Mouse (Mus musculus) forebrain, embryonic 16.5 days (tissue): ENCODE results near the gene Tmem38b. TPM values are rescaled to one million over a fixed set of nuclear protein-coding genes. Genes with fewer than 3 reads are reported as not detected.

Experiments used
- ATAC-seq: fragments of 200-750 bp; cut with Nextera tagmentation; 2 replicates; pipeline ENCODE4 v1.8.0; 2017; ENCODE audit warnings: mild to moderate bottlenecking, moderate library complexity
- H3K27ac ChIP-seq: fragments of 300-500 bp; sonication (generic); 2 replicates; pipeline ENCODE4 v1.5.1; 2014; ENCODE audit warnings: low read length, control low read depth
- H3K27me3 ChIP-seq: fragments of 300-500 bp; sonication (generic); replicated peaks from 2 replicates; pipeline ENCODE4 v1.6.1; 2014; ENCODE audit warnings: low read length; ENCODE audit not compliant: control insufficient read depth, insufficient read depth
- H3K36me3 ChIP-seq: fragments of 300-500 bp; sonication (generic); 2 replicates; pipeline ENCODE4 v1.6.1; 2014; ENCODE audit not compliant: control insufficient read depth, insufficient read depth
- H3K4me1 ChIP-seq: fragments of 300-500 bp; sonication (generic); replicated peaks from 2 replicates; pipeline ENCODE4 v1.6.1; 2014; ENCODE audit warnings: low read length; ENCODE audit not compliant: control insufficient read depth, insufficient read depth
- H3K4me2 ChIP-seq: fragments of 300-500 bp; sonication (generic); 2 replicates; pipeline ENCODE4 v1.6.1; 2014; ENCODE audit warnings: mild to moderate bottlenecking, low read length, control low read depth
- H3K4me3 ChIP-seq: fragments of 300-500 bp; sonication (generic); replicated peaks from 2 replicates; pipeline ENCODE4 v1.5.1; 2014; ENCODE audit warnings: mild to moderate bottlenecking, low read length, control low read depth
- H3K9ac ChIP-seq: fragments of 300-500 bp; sonication (generic); replicated peaks from 2 replicates; pipeline ENCODE4 v1.6.1; 2014; ENCODE audit warnings: low read depth, low read length, control low read depth
- H3K9me3 ChIP-seq: fragments of 300-500 bp; sonication (generic); 2 replicates; pipeline ENCODE4 v1.6.1; 2016; ENCODE audit warnings: low read length; ENCODE audit not compliant: control insufficient read depth
- WGBS: fragments of 180-500 bp; shearing (Covaris S2); extraction: QIAGEN DNeasy Blood & Tissue Kit; methylation state at CpG from one replicate; pipeline ENCODE4 v1.1.7; 2014; 5-methylcytosine and 5-hydroxymethylcytosine counted together
- polyA plus RNA-seq: library from polyadenylated mRNA; unstranded; fragments of >200 nt; fragmentation: Nextera tagmentation; extraction: Ambion mirVana; gene quantifications from 2 replicates; pipeline ENCODE4 v1.2.1, GENCODE M21; 2015

Gene Tmem38b
- 6.8 and 8.0 TPM in 2 replicates for polyA plus RNA-seq

- Histone ChIP-seq H3K4me3 (peak within 1 kb of the TSS; percentile 98), H3K36me3 (no peaks in the 10 kb centered on the region), H3K9me3 (no peaks in the 10 kb centered on the region), H3K9ac (peak within 1 kb of the TSS; percentile 88), H3K4me2 (peak within 1 kb of the TSS; percentile 81), H3K4me1 (peaks cover 5% of the 10 kb centered on the region; the same call in 1 of the 2 replicates), H3K27me3 (no peaks in the 10 kb centered on the region), H3K27ac (peak within 1 kb of the TSS; percentile 50; the same call in 1 of the 2 replicates)
- peak; percentile 89 for ATAC-seq
- WGBS, result under 1% methylated on average over 53 of the region's 55 CpGs
These were observed at the start of gene Tmem38b for GRCm38 (mm10) chr4:53825821-53826605. Gene Tmem38b, plus strand, starts transcription at chr4:53826045.

- no peaks in the 10 kb centered on the region for H3K36me3 ChIP-seq
- H3K27me3 ChIP-seq, result peaks cover 12% of the 10 kb centered on the region
- WGBS, result 33% methylated on average over 4 of the region's 4 CpGs
- peaks cover 2% of the 10 kb centered on the region; the same call in 1 of the 2 replicates for H3K9me3 ChIP-seq
- H3K27ac ChIP-seq, result no peak overlapping the region
- H3K4me3 ChIP-seq, result no peak overlapping the region
- H3K4me1 ChIP-seq, result peaks cover 11% of the 10 kb centered on the region
- no peak overlapping the region for H3K4me2 ChIP-seq
- H3K9ac ChIP-seq, result no peak overlapping the region
- no peak for ATAC-seq
These were observed 44.4 kb upstream of the Tmem38b start for GRCm38 (mm10) chr4:53781396-53781795.

- H3K27ac ChIP-seq, result no peak overlapping the region
- 9% methylated on average over 14 of the region's 14 CpGs for WGBS
- no peaks in the 10 kb centered on the region for H3K9me3 ChIP-seq
- H3K4me3 ChIP-seq, result no peak overlapping the region
- H3K36me3 ChIP-seq, result no peaks in the 10 kb centered on the region
- peaks cover 11% of the 10 kb centered on the region for H3K4me1 ChIP-seq
- no peak for ATAC-seq
- peaks cover 4% of the 10 kb centered on the region for H3K27me3 ChIP-seq
- H3K9ac ChIP-seq, result no peak overlapping the region
- H3K4me2 ChIP-seq, result no peak overlapping the region
These were observed 43.4 kb upstream of the Tmem38b start for GRCm38 (mm10) chr4:53782216-53783070.

- Histone ChIP-seq H3K4me2 (no peak overlapping the region), H3K27ac (no peak overlapping the region), H3K9ac (no peak overlapping the region), H3K27me3 (no peaks in the 10 kb centered on the region), H3K4me3 (no peak overlapping the region), H3K4me1 (no peaks in the 10 kb centered on the region), H3K36me3 (no peaks in the 10 kb centered on the region), H3K9me3 (no peaks in the 10 kb centered on the region)
- no peak for ATAC-seq
- 86% methylated on average over 15 of the region's 15 CpGs for WGBS
These were observed 40.0 kb upstream of the Tmem38b start for GRCm38 (mm10) chr4:53785746-53786398.

- no peak overlapping the region for H3K27ac ChIP-seq
- no peaks in the 10 kb centered on the region for H3K27me3 ChIP-seq
- no peak overlapping the region for H3K4me2 ChIP-seq
- no peak for ATAC-seq
- no peaks in the 10 kb centered on the region for H3K9me3 ChIP-seq
- no peak overlapping the region for H3K4me3 ChIP-seq
- 72% methylated on average over 5 of the region's 5 CpGs for WGBS
- H3K36me3 ChIP-seq, result no peaks in the 10 kb centered on the region
- H3K4me1 ChIP-seq, result no peaks in the 10 kb centered on the region
- no peak overlapping the region for H3K9ac ChIP-seq
These were observed 39.0 kb upstream of the Tmem38b start for GRCm38 (mm10) chr4:53786851-53787250.

GRCm38 (mm10) chr4:53789346-53789745 lies 36.5 kb upstream of the Tmem38b start:
- no peak for ATAC-seq
- Histone ChIP-seq H3K4me2 (no peak overlapping the region), H3K9me3 (no peaks in the 10 kb centered on the region), H3K36me3 (no peaks in the 10 kb centered on the region), H3K27me3 (no peaks in the 10 kb centered on the region), H3K27ac (no peak overlapping the region), H3K9ac (no peak overlapping the region), H3K4me1 (no peaks in the 10 kb centered on the region), H3K4me3 (no peak overlapping the region)
- 6% methylated on average over 4 of the region's 4 CpGs for WGBS

GRCm38 (mm10) chr4:53794257-53794966 lies 31.4 kb upstream of the Tmem38b start:
- Histone ChIP-seq H3K27ac (no peak overlapping the region), H3K9ac (no peak overlapping the region), H3K4me1 (0 out of 2 replicates have a peak, but pooled peaks cover 9% of the 10 kb centered on the region), H3K36me3 (no peaks in the 10 kb centered on the region), H3K9me3 (no peaks in the 10 kb centered on the region), H3K4me2 (no peak overlapping the region), H3K4me3 (no peak overlapping the region), H3K27me3 (no peaks in the 10 kb centered on the region)
- WGBS, result 96% methylated on average over 5 of the region's 5 CpGs
- ATAC-seq, result no peak

GRCm38 (mm10) chr4:53795086-53795485 lies 30.8 kb upstream of the Tmem38b start:
- no peak for ATAC-seq
- Histone ChIP-seq H3K27ac (no peak overlapping the region), H3K4me1 (0 out of 2 replicates have a peak, but pooled peaks cover 9% of the 10 kb centered on the region), H3K27me3 (no peaks in the 10 kb centered on the region), H3K4me2 (no peak overlapping the region), H3K9ac (no peak overlapping the region), H3K36me3 (no peaks in the 10 kb centered on the region), H3K4me3 (no peak overlapping the region), H3K9me3 (no peaks in the 10 kb centered on the region)
- 17% methylated on average over 2 of the region's 2 CpGs for WGBS
